Mouse (Mus musculus) heart, embryonic 11.5 days (tissue): ENCODE measurements at regions not wholly inside any gene's neighbourhood (a gene's known extent, or its start where the extent isn't known, plus 50 kb on each side); places are given as distances from the start of the nearest gene placed in this dataset.

Experiments used
- ATAC-seq: fragments of 200-750 bp; cut with Nextera tagmentation; replicated peaks from 2 replicates; pipeline ENCODE4 v1.8.0; 2017; ENCODE audit warnings: moderate library complexity; ENCODE audit not compliant: insufficient number of reproducible peaks, low FRiP score, low TSS enrichment
- H3K27ac ChIP-seq: fragments of 300-500 bp; sonication (generic); 2 replicates; pipeline ENCODE4 v1.5.1; 2014; ENCODE audit warnings: mild to moderate bottlenecking, low read depth, low read length
- H3K27me3 ChIP-seq: fragments of 300-500 bp; sonication (generic); 2 replicates; pipeline ENCODE4 v1.6.1; 2014; ENCODE audit warnings: mild to moderate bottlenecking, low read length, mixed read lengths; ENCODE audit not compliant: control insufficient read depth, insufficient read depth
- H3K36me3 ChIP-seq: fragments of 300-500 bp; sonication (generic); 2 replicates; pipeline ENCODE4 v1.6.1; 2014; ENCODE audit warnings: mild to moderate bottlenecking, low read length, moderate library complexity, mixed read lengths; ENCODE audit not compliant: control insufficient read depth, insufficient read depth
- H3K4me1 ChIP-seq: fragments of 300-500 bp; sonication (generic); 2 replicates; pipeline ENCODE4 v1.6.1; 2014; ENCODE audit warnings: low read length; ENCODE audit not compliant: control insufficient read depth, insufficient read depth
- H3K4me2 ChIP-seq: fragments of 300-500 bp; sonication (generic); 2 replicates; pipeline ENCODE4 v1.6.1; 2014; ENCODE audit warnings: mild to moderate bottlenecking, moderate library complexity
- H3K4me3 ChIP-seq: fragments of 300-500 bp; sonication (generic); 2 replicates; pipeline ENCODE4 v1.5.1; 2014; ENCODE audit warnings: low read depth, low read length
- H3K9ac ChIP-seq: fragments of 300-500 bp; sonication (generic); 2 replicates; pipeline ENCODE4 v1.6.1; 2014; ENCODE audit warnings: mild to moderate bottlenecking, low read depth, low read length, moderate library complexity
- H3K9me3 ChIP-seq: fragments of 300-500 bp; sonication (generic); replicated peaks from 2 replicates; pipeline ENCODE4 v1.6.1; 2016; ENCODE audit warnings: low read length; ENCODE audit not compliant: control insufficient read depth
- WGBS: fragments of 180-500 bp; shearing (Covaris S2); extraction: QIAGEN DNeasy Blood & Tissue Kit; methylation state at CpG from one replicate; pipeline ENCODE4 v1.1.7; 2014; ENCODE audit not compliant: insufficient replicate concordance; 5-methylcytosine and 5-hydroxymethylcytosine counted together

DNA sequence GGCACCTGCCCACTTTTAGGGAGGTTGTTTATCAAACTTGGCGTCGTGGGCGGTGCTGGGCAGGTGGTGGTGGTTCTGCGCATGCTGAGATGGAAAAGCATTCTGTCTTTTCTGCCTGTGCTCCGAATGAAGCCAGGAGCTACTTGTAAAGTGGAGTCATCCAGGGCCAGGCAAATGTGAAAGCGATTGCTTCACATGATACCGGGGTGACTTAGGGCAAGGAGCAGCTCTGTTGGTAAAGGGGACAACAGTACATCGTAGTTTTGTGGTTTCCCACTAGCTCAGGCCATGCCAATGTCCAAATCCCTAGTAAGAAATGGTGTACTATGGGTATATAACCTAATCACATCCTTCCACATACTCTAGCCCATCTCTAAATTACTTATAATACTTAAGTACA, 84.5 kb downstream of the Gm33543 start:
- H3K4me3 ChIP-seq = no peak overlapping the region
- no peak for ATAC-seq
- H3K9me3 ChIP-seq = no peaks in the 10 kb centered on the region
- no peak overlapping the region for H3K27ac ChIP-seq
- 84% methylated on average over 8 of the region's 8 CpGs for WGBS
- no peaks in the 10 kb centered on the region for H3K36me3 ChIP-seq
- no peak overlapping the region for H3K4me2 ChIP-seq
- H3K9ac ChIP-seq = no peak overlapping the region
- no peaks in the 10 kb centered on the region for H3K27me3 ChIP-seq
- H3K4me1 ChIP-seq = no peaks in the 10 kb centered on the region

DNA sequence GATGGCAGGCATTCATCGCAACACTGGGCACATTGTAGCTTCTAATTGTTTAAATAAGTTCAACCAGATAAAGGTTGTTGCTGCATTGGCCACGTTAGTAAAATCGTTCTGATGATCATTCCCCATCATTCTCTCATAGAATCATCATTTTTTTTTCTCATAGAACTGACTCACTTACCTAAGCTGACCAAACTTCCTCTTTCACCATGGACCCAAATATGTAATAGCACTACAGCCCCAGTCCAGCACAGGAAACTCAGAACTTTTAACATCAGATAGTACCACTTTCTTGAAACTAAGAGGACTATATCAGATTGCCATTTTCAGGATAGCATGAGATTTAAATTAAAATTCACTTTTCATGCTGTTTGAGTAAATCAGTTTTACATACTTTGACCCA, 82.2 kb upstream of the Anapc15-ps start:
- Histone ChIP-seq H3K27me3 (no peaks in the 10 kb centered on the region), H3K9ac (no peak overlapping the region), H3K9me3 (no peaks in the 10 kb centered on the region), H3K36me3 (no peaks in the 10 kb centered on the region), H3K27ac (no peak overlapping the region), H3K4me3 (no peak overlapping the region), H3K4me1 (no peaks in the 10 kb centered on the region), H3K4me2 (no peak overlapping the region)
- WGBS = 87% methylated on average over 3 of the region's 3 CpGs
- no peak for ATAC-seq

DNA sequence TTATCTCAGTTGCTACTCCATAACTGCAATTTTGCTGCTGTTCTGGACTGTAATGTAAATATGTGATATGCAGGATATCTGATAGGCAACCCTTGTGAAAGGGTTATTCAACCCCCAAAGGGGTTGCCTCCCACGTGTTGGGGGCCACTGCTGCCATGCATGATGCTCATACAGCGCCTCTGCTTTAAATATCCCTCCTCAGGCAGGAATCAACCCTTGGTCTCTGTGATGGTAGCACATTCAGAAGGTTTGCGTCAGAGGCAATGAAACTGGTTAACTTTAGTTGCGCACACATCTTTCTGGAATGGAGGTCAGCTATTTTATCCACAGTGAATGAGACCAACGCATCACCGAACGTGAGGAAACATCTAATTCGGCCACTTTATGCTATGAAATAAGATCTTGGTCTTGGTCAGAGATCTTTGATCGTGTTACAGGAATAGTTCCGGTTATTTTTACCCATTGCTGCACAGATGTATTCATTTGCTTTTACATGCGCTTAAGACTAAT, 80.2 kb upstream of the Anapc15-ps start:
- ATAC-seq = no peak

DNA sequence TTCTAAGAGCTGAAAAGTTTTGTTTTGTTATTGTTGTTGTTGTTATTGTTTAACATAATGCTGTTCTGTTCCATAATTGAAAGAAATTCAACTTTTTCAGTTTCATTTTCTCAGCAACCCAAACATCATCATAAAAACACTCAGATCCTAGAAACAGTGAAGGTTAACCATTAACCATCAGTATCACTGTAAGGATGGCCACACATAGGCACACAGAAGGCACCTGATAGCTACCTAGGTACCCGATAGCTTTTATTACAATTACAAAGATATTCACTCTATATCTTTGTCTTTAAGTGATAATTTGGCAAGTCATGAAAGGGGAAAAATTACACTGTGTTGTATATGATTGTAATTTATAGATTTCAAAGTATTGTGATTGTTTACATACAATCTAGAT, 75.1 kb upstream of the Anapc15-ps start:
- no peak overlapping the region for H3K4me3 ChIP-seq
- H3K27ac ChIP-seq = no peak overlapping the region
- H3K36me3 ChIP-seq = no peaks in the 10 kb centered on the region
- H3K9me3 ChIP-seq = no peaks in the 10 kb centered on the region
- no peak for ATAC-seq
- H3K27me3 ChIP-seq = no peaks in the 10 kb centered on the region
- H3K4me1 ChIP-seq = no peaks in the 10 kb centered on the region
- H3K9ac ChIP-seq = no peak overlapping the region
- WGBS = 94% methylated on average over 1 of the region's 1 CpGs
- H3K4me2 ChIP-seq = no peak overlapping the region

More for the DNA sequence above, 80.2 kb upstream of the Anapc15-ps start:
- WGBS = 85% methylated on average over 11 of the region's 11 CpGs
- Histone ChIP-seq H3K36me3 (no peaks in the 10 kb centered on the region), H3K4me3 (no peak overlapping the region), H3K27ac (no peak overlapping the region), H3K27me3 (no peaks in the 10 kb centered on the region), H3K9me3 (no peaks in the 10 kb centered on the region), H3K4me1 (no peaks in the 10 kb centered on the region), H3K9ac (no peak overlapping the region), H3K4me2 (no peak overlapping the region)

DNA sequence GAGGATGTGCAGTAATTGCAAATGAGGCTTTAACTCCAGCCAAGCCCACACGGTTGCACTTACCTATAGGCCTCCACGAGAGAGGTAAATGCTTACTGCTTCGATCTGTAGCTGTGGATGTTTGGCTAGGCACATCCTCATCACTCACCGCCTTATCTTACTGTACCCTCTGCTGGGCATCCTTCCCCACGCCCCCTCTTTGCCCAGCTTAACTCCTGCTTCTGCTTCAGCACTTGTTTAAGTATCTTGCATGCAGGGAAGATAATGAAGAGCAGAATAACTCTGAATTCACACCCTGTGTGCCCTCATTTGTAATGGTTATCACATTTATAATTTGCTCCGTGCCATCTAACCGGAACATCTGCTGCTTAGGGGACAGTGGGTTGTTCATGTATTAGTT, 74.7 kb upstream of the Anapc15-ps start:
- Histone ChIP-seq H3K27ac (no peak overlapping the region), H3K9me3 (no peaks in the 10 kb centered on the region), H3K4me2 (no peak overlapping the region), H3K36me3 (no peaks in the 10 kb centered on the region), H3K4me1 (no peaks in the 10 kb centered on the region), H3K9ac (no peak overlapping the region), H3K4me3 (no peak overlapping the region), H3K27me3 (no peaks in the 10 kb centered on the region)
- 65% methylated on average over 7 of the region's 7 CpGs for WGBS
- ATAC-seq = no peak

DNA sequence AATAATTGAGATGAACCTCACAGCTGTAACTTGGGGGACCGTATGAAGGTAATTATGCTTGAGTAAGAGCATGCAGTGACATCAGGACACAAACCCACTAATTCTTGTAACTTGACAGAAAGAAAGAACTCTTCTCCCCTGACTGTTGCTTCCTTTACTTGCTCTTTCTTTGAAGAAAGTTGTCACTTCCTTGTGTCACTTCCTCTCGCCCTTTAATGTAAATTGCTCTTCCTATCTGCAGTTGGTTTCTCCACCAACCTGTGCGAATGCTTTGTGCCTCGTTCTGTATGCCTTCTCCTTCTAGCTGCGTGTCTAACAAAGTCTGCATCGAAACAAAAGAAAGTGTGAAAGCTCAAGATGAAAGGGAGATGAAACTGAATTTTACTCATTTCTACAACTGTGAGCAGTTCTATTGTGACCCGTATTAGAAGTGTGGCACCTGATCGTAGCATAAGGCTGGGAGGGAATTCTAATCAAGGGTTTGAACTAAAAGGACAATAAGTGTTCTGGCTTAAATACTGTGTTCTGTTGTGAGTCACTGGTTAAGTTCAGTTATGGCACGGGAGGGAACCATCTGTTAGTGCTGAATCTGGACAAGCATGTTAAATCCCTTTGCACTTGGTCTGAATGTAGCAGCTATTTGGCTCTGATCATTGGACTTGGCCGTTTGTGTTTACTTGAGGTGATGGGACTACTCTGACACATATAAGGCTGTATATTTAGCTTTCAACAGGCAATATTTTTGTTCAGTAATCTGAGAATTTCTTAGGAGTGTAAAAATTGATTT, 72.8 kb upstream of the Anapc15-ps start:
- 76% methylated on average over 10 of the region's 10 CpGs for WGBS
- no peaks in the 10 kb centered on the region for H3K27me3 ChIP-seq
- no peak overlapping the region for H3K9ac ChIP-seq
- H3K9me3 ChIP-seq = no peaks in the 10 kb centered on the region
- no peak for ATAC-seq
- H3K4me1 ChIP-seq = no peaks in the 10 kb centered on the region
- no peak overlapping the region for H3K4me2 ChIP-seq
- no peak overlapping the region for H3K27ac ChIP-seq
- no peaks in the 10 kb centered on the region for H3K36me3 ChIP-seq
- H3K4me3 ChIP-seq = no peak overlapping the region

DNA sequence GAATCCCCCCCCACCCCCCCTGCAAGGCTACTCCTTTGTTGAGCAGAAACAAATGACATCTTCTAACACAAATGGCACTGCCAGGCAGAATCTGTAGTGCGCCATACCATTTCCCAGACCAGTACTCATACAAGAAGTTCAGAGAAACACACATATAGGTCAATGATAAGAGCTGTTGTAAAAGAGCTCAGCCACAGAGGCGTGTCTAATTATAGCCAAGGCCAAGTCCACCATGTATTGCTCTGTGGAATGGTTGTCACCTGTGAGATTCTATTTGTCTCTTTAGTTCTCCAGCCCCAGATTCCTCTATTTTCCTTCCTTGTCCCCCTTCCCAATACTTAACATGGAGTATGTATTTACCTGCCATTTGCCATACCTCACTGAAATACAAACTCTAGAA, 72.0 kb upstream of the Anapc15-ps start:
- no peaks in the 10 kb centered on the region for H3K9me3 ChIP-seq
- WGBS = 53% methylated on average over 2 of the region's 2 CpGs

DNA sequence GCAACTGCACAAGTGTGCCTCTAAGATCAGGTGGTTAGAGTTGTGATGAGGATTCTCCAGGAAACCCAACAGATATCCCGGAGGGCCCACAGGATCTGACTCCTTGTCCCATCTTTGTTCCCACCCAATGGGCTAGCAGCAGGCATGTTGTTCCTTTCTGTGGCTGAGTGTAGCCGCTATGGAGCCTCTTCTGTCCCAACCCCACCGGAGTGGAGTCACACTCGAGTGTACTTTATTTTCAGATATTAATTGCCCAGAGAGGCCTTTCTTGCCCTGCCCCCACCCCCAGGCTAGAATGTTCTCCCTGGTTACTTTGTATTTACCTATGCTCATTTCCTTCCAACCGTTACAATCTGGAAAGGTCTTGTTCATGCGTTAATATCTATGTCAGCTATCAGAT, 70.4 kb upstream of the Anapc15-ps start:
- Histone ChIP-seq H3K9ac (no peak overlapping the region), H3K9me3 (no peaks in the 10 kb centered on the region), H3K4me2 (no peak overlapping the region), H3K4me3 (no peak overlapping the region), H3K4me1 (no peaks in the 10 kb centered on the region), H3K27ac (no peak overlapping the region), H3K36me3 (no peaks in the 10 kb centered on the region), H3K27me3 (no peaks in the 10 kb centered on the region)
- WGBS = 84% methylated on average over 6 of the region's 6 CpGs
- no peak for ATAC-seq

More for the DNA sequence above, 72.0 kb upstream of the Anapc15-ps start:
- no peak overlapping the region for H3K27ac ChIP-seq
- no peak overlapping the region for H3K9ac ChIP-seq
- no peak overlapping the region for H3K4me2 ChIP-seq
- no peak for ATAC-seq
- no peaks in the 10 kb centered on the region for H3K27me3 ChIP-seq
- H3K4me1 ChIP-seq = no peaks in the 10 kb centered on the region
- H3K36me3 ChIP-seq = no peaks in the 10 kb centered on the region
- H3K4me3 ChIP-seq = no peak overlapping the region

DNA sequence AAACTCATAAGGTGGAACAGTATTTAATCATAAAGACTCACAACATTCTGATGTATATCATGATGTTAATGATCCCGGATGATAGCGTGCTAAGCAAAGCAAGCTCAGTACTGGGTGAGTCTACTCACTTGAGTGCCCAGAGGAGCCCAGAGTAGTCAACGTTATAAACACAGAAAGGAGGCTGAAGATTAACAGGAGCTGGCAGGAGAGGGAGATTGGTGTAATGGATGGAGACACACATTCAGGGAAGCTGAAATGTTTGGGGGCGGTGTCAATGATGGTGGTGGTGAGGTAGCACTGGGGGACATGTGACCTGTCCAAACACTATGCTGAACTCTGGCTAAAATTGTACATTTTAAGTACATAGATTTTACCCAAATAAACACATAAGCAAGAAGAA, 66.2 kb upstream of the Anapc15-ps start:
- no peak overlapping the region for H3K9ac ChIP-seq
- WGBS = 86% methylated on average over 4 of the region's 4 CpGs
- H3K4me1 ChIP-seq = no peaks in the 10 kb centered on the region
- no peaks in the 10 kb centered on the region for H3K27me3 ChIP-seq
- H3K27ac ChIP-seq = no peak overlapping the region
- no peaks in the 10 kb centered on the region for H3K9me3 ChIP-seq
- no peak overlapping the region for H3K4me3 ChIP-seq
- no peak overlapping the region for H3K4me2 ChIP-seq
- ATAC-seq = no peak
- H3K36me3 ChIP-seq = no peaks in the 10 kb centered on the region
